Mouse (Mus musculus): ENCODE measurements around the gene Nat8l.
"Not testable (repeated sequence)": the region's sequence is repeated elsewhere in the genome, so short reads cannot be mapped to it uniquely, and the experiment has no call there.

Gene Nat8l

GRCm38 (mm10) chr5:33995843-33996693 lies at the start of gene Nat8l:
Gene Nat8l, plus strand, starts transcription at chr5:33995984.
- in situ Hi-C loops (cut with MboI; ENCODE audit: unreplicated experiment in 2 of 2), result no loop called here

- in situ Hi-C loops (cut with MboI; ENCODE audit: unreplicated experiment in 2 of 2), result not testable (repeated sequence)
Observed at GRCm38 (mm10) chr5:33947035-33947434, 48.7 kb upstream of the Nat8l start.

- in situ Hi-C loops (cut with MboI; ENCODE audit: unreplicated experiment in 2 of 2), result no loop called here
Observed at GRCm38 (mm10) chr5:33948314-33948713, 47.5 kb upstream of the Nat8l start.

- in situ Hi-C loops (cut with MboI; ENCODE audit: unreplicated experiment in 2 of 2), result loop anchor here in 1 of 2 experiments (25.0 kb wide), 1 partner anchor 541 kb away; no protein-coding TSS in a partner anchor
Observed at GRCm38 (mm10) chr5:33953471-33954185, 42.2 kb upstream of the Nat8l start.

- in situ Hi-C loops (cut with MboI; ENCODE audit: unreplicated experiment in 2 of 2), result loop anchor here in 1 of 2 experiments (25.0 kb wide), 1 partner anchor 542 kb away; no protein-coding TSS in a partner anchor
Observed at GRCm38 (mm10) chr5:33954354-33954753, 41.4 kb upstream of the Nat8l start.

- in situ Hi-C loops (cut with MboI; ENCODE audit: unreplicated experiment in 2 of 2), result loop anchor here in 1 of 2 experiments (25.0 kb wide), 1 partner anchor 544 kb away; no protein-coding TSS in a partner anchor
Observed at GRCm38 (mm10) chr5:33955868-33956267, 39.9 kb upstream of the Nat8l start.

- in situ Hi-C loops (cut with MboI; ENCODE audit: unreplicated experiment in 2 of 2), result loop anchor here in 1 of 2 experiments (25.0 kb wide), 1 partner anchor 547 kb away; no protein-coding TSS in a partner anchor
Observed at GRCm38 (mm10) chr5:33959382-33959781, 36.4 kb upstream of the Nat8l start.

- in situ Hi-C loops (cut with MboI; ENCODE audit: unreplicated experiment in 2 of 2), result loop anchor here in 1 of 2 experiments (25.0 kb wide), 1 partner anchor 562 kb away; no protein-coding TSS in a partner anchor
Observed at GRCm38 (mm10) chr5:33974736-33975135, 21.0 kb upstream of the Nat8l start.

GRCm38 (mm10) chr5:33976267-33976666 lies 19.5 kb upstream of the Nat8l start:
- in situ Hi-C loops (cut with MboI; ENCODE audit: unreplicated experiment in 2 of 2), result no loop called here

GRCm38 (mm10) chr5:33982731-33983259 lies 13.0 kb upstream of the Nat8l start:
- in situ Hi-C loops (cut with MboI; ENCODE audit: unreplicated experiment in 2 of 2), result no loop called here

- in situ Hi-C loops (cut with MboI; ENCODE audit: unreplicated experiment in 2 of 2), result no loop called here
Observed at GRCm38 (mm10) chr5:33983309-33984121, 12.3 kb upstream of the Nat8l start, which contains the start of gene Gm1673. Gene Gm1673, plus strand, starts transcription at chr5:33983433.

GRCm38 (mm10) chr5:33994671-33995625 lies 836 bp upstream of the Nat8l start:
- in situ Hi-C loops (cut with MboI; ENCODE audit: unreplicated experiment in 2 of 2), result no loop called here

- in situ Hi-C loops (cut with MboI; ENCODE audit: unreplicated experiment in 2 of 2), result no loop called here
Observed at GRCm38 (mm10) chr5:33996694-33997045, 886 bp downstream of the Nat8l start.

- in situ Hi-C loops (cut with MboI; ENCODE audit: unreplicated experiment in 2 of 2), result no loop called here
Observed at GRCm38 (mm10) chr5:33997051-33997741, 1.4 kb downstream of the Nat8l start.

- in situ Hi-C loops (cut with MboI; ENCODE audit: unreplicated experiment in 2 of 2), result no loop called here
Observed at GRCm38 (mm10) chr5:33997829-33998504, 2.2 kb downstream of the Nat8l start.

- in situ Hi-C loops (cut with MboI; ENCODE audit: unreplicated experiment in 2 of 2), result no loop called here
Observed at GRCm38 (mm10) chr5:33998505-33998877, 2.7 kb downstream of the Nat8l start.

- in situ Hi-C loops (cut with MboI; ENCODE audit: unreplicated experiment in 2 of 2), result loop anchor here in 1 of 2 experiments (25.0 kb wide), 2 partner anchors 1413 to 1437 kb away; no protein-coding TSS in a partner anchor
Observed at GRCm38 (mm10) chr5:33999466-34000090, 3.8 kb downstream of the Nat8l start.
